Mouse (Mus musculus) embryo, embryonic 10 days (tissue): ENCODE data around the gene 5430419D17Rik.

ENCODE experiments used
- DNase-seq: peaks from one replicate; pipeline ENCODE4 v3.0.0-alpha.2; 2015; ENCODE audit warnings: low spot score

The 5430419D17Rik gene

GRCm38 (mm10) chr7:131317587-131317986 is 143.4 kb downstream of the 5430419D17Rik start:
- peak; percentile 21 for DNase-seq

- DNase-seq: no peak
Measured at GRCm38 (mm10) chr7:131318340-131318739, 144.1 kb downstream of the 5430419D17Rik start.

- DNase-seq: no peak
Measured at GRCm38 (mm10) chr7:131322192-131322591, 148.0 kb downstream of the 5430419D17Rik start, which contains the start of gene Cuzd1. Gene Cuzd1, minus strand, starts transcription at chr7:131322292.

- no peak for DNase-seq
Measured at GRCm38 (mm10) chr7:131327054-131327453, 152.9 kb downstream of the 5430419D17Rik start.

- no peak for DNase-seq
Measured at GRCm38 (mm10) chr7:131329416-131329815, 155.2 kb downstream of the 5430419D17Rik start, which contains the start of gene Fam24b. Gene Fam24b, minus strand, starts transcription at chr7:131329516.

- DNase-seq: no peak
Measured at GRCm38 (mm10) chr7:131331688-131332087, 157.5 kb downstream of the 5430419D17Rik start.

GRCm38 (mm10) chr7:131333564-131333963 is 159.4 kb downstream of the 5430419D17Rik start, which contains the start of gene Fam24a:
Gene Fam24a, plus strand, starts transcription at chr7:131333864.
- no peak for DNase-seq

- DNase-seq: no peak
Measured at GRCm38 (mm10) chr7:131337502-131338068, 163.4 kb downstream of the 5430419D17Rik start.

GRCm38 (mm10) chr7:131345856-131346541 is 171.8 kb downstream of the 5430419D17Rik start:
- DNase-seq: no peak
